Mouse (Mus musculus): Measurements from ENCODE around the gene Ace3.
"Not testable (repeated sequence)": the region's sequence is repeated elsewhere in the genome, so short reads cannot be mapped to it uniquely, and the experiment has no call there.

Ace3 gene

GRCm38 (mm10) chr11:105978634-105979033 is 15.8 kb upstream of the Ace3 start:
- DNase-seq (ENCODE audit: low spot score): no peak

GRCm38 (mm10) chr11:105984452-105984851 is 10.0 kb upstream of the Ace3 start:
- no peak for DNase-seq (ENCODE audit: low spot score)

DNA sequence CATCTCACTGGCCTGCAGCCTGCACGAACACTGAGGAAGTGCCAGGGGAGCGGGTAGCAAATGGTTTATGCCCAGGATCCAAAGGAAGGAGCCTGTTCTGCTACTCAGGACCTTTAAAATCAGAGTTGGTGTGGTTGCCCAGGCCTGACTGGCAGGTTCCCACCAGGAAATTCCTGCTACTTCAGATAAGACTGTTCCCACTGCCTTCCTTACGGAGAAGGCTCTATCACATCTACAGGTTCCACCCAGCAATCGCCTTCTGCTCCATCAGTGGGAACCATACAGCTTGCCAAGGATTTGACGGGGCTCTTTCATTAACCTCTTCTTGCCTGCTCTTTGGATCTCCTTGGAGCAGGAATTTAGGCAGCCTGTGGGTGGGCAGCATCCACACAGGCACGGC is 7.0 kb upstream of the Ace3 start:
- no peak for DNase-seq (ENCODE audit: low spot score)

GRCm38 (mm10) chr11:105989446-105989845 is 5.0 kb upstream of the Ace3 start:
- DNase-seq (ENCODE audit: low spot score): no peak

GRCm38 (mm10) chr11:105990231-105990630 is 4.2 kb upstream of the Ace3 start:
- no peak for DNase-seq (ENCODE audit: low spot score)

DNA sequence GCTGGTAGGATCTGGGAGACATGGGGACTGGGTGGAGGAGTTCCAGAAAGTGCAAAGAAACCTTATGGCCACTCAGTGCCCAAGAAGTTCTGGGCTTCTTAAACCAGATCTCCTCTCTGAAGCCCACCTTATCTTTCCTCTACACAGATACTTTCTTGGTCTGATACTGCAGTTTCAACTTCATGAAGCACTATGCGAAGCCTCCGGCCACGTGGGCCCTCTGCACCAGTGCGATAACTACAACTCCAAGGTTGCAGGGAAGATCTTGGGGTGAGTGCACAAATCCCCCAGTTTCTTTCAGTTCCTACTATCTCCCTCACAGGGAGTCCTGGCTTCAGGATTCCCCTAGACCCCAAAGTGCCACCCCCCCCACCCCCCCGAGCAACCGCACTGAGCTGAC is 5.6 kb downstream of the Ace3 start:
- no peak for DNase-seq (ENCODE audit: low spot score)

DNA sequence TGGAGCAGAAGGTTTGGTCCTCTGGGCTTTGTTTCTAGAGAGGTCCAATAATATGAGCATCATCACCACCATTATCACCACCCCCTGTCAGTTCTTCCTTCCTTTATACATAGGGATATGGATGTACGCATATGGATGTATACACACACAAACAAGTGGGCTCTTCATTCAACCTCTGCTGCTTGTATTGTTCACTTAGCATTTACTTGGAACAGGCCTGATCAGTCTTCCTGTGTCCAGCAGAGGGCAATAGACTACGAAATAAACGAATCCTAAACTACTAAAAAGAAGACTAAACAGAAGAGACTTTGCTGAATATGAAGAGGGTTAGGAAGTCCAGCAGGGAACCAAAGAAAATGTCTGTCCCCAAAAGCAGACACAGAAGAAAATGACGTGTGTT is 7.2 kb downstream of the Ace3 start:
- DNase-seq (ENCODE audit: low spot score): no peak

GRCm38 (mm10) chr11:106004576-106004975 is 10.1 kb downstream of the Ace3 start:
- no peak for DNase-seq (ENCODE audit: low spot score)

DNA sequence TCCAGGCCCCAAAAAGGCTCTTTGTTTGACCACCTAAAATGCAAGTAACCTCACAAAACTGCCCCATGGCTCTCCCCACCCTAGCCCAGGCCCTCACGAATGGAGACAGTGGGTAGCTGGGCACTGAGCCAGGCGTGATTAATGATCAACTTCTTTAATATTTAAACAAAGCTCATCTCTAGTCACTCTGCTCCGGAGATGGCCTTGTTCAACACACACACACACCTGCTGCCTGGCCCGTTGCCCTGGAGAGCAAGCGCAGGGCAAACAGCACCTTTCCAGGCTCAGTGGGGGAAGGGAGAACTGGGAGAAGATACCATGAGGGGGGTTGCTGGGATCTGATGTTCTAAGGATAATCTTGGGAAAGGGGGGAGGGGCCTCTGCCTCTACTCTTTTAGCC is 11.5 kb downstream of the Ace3 start:
- no peak for DNase-seq (ENCODE audit: low spot score)

GRCm38 (mm10) chr11:106007821-106008220 is 13.3 kb downstream of the Ace3 start, which contains the start of gene Kcnh6:
TSS of gene Kcnh6 (plus strand) at chr11:106008124.
- peak; percentile 51 for DNase-seq (ENCODE audit: low spot score)

GRCm38 (mm10) chr11:106012711-106013110 is 18.2 kb downstream of the Ace3 start:
- no peak for DNase-seq (ENCODE audit: low spot score)

DNA sequence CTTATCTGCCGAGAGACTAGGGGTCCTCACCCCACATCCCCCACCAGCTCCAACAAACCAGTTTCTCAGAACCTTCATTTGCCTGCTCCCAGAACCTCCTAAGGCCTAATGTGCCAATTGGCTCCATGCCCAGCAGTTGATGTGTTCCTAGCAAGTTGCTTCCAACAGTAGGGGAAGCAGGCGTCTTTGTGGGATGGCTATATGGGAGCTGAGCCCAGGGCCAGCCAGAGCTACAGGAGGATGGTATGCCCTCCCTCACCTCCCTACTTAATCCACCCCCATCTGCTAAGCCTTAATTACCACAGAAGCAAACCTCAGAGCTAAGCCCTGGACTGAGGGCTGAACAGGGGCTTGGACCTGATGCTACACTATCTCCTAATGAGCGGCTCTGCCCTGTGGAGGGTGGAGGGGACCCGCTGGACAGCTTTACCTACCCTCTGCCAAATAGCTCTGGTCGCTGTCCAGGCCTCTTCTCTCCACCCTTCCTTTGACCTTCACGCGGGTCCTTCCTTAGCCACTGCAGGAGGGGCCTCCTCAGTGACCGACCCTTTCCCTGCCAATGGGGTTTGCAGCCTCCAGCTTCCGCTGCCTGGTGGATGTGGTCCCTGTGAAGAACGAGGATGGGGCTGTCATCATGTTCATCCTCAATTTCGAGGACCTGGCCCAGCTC is 19.2 kb downstream of the Ace3 start:
- DNase-seq (ENCODE audit: low spot score): peak; percentile 14

GRCm38 (mm10) chr11:106016440-106016839 is 22.0 kb downstream of the Ace3 start:
- no peak for DNase-seq (ENCODE audit: low spot score)

DNA sequence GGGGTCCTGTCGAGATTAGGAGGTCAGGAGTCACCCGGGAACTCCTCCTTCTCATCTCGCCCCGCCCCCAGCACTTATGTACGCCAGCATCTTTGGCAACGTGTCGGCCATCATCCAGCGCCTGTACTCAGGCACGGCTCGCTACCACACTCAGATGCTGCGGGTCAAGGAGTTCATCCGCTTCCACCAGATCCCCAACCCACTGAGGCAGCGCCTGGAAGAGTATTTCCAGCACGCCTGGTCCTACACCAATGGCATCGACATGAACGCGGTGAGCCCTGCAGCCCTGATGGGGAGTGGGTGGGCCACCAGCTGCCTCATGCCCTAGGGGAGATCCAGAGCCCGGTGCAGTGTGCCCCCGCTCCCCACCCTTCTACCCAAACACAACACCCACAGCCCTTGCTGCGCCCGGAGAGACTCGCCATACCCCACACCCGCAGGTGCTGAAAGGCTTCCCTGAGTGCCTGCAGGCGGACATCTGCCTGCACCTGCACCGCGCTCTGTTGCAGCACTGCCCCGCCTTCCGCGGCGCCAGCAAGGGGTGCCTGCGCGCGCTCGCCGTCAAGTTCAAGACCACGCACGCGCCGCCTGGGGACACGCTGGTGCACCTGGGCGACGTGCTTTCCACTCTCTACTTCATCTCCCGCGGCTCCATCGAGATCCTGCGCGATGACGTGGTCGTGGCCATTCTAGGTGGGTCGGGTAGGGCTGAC is 25.7 kb downstream of the Ace3 start:
- DNase-seq (ENCODE audit: low spot score): no peak

GRCm38 (mm10) chr11:106025774-106026173 is 31.3 kb downstream of the Ace3 start:
- no peak for DNase-seq (ENCODE audit: low spot score)

- no peak for DNase-seq (ENCODE audit: low spot score)
Measured at GRCm38 (mm10) chr11:106026465-106027151, 32.1 kb downstream of the Ace3 start.

DNA sequence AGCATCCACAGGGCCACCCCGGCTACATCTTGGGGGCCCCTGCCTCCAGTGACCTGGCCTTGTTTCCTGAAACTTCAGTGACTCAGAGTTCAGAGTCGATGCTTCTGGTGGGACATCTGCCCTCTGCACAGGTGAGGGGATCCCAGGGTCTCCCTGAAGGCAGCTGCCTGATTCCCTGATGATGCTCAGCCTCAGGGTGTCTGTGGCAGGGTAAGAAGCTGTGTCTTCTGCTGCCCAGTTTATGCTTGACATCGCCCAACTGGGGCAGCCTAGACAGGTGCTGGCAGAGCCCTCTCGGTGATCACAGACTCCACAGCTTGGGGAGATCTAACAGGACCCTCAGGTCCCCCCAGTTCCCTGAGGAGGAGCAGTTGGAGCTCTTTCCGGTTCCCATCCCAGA is 33.1 kb downstream of the Ace3 start:
- DNase-seq (ENCODE audit: low spot score): no peak

- not testable (repeated sequence) for DNase-seq (ENCODE audit: low spot score)
Measured at GRCm38 (mm10) chr11:106032074-106032473, 37.6 kb downstream of the Ace3 start.

DNA sequence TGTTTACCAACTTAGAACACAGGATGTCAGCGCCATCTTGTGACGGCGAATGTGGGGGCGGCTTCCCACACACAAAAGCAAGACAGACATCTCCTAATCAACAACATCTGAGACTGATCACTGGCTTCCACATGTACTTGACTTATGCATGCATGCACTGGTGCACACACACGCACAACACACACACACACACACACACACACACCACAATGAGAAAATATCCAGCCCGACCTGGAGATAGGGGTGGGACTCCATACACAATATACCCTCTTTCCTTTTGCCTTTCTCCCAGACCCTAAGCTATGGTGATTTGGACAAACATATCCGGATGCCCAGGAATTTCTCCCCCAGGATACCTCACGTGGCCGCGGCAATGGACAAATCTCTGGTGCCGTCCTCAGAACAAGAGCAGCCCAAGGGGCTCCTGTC is 39.0 kb downstream of the Ace3 start:
- no peak for DNase-seq (ENCODE audit: low spot score)

DNA sequence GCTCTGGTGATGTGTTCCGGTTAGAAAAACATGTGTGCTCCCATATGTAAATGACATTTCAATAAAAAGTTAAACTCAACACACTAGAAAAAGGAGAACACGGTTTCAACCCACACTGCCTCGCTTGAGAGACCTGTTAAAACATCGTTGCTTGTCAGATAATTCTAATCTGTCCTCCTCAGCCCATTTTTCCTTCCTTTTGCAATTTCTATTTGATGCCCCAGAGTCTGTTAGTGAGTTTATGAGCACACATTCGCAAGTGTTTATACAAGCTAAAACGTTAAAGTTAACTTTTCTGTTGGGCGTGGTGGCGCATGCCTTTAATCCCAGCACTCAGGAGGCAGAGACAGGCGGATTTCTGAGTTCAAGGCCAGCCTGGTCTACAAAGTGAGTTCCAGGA is 40.5 kb downstream of the Ace3 start:
- DNase-seq (ENCODE audit: low spot score): no peak

DNA sequence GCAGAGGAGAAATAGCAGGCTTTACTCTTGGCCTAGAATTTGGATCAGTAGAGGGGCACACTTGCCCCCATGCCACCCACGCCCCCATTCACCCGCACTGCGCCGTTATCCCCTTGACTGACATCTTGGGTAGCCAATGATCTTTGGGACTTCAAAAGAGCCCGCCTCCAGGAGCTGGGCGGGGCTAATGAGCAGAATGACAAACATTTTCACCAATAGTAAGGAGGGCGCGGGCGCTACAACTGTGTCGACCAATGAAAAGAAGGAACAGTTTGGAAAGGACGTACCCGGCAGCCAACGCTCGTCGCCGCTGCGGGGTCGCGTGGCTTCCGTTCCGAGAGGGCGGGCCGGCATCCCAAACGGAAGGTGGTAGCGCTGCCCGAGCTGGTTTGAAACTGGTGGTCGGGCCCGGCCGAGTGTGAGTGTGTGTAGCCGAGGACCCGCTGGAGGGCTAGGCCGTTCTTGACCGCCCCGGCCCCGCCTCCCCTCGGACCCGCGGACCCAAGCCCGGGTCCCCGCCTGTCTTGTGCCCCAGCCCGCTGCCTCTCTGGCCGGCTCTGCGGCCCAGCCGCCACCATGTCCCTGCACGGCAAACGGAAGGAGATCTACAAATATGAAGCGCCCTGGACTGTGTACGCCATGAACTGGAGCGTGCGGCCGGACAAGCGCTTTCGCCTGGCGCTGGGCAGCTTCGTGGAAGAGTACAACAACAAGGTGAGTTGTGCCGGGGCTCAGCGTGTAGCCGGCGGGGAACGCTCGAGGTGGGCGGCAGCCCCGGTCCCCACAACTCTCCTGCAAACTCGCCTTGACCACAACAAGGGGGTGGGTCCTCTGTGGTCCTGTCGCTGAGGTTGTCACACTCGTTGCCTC is 42.3 kb downstream of the Ace3 start, which contains the start of gene Dcaf7:
Gene Dcaf7, plus strand, starts transcription at position 325 of the 870 bp plus-strand sequence.
- DNase-seq (ENCODE audit: low spot score): peak; percentile 98

DNA sequence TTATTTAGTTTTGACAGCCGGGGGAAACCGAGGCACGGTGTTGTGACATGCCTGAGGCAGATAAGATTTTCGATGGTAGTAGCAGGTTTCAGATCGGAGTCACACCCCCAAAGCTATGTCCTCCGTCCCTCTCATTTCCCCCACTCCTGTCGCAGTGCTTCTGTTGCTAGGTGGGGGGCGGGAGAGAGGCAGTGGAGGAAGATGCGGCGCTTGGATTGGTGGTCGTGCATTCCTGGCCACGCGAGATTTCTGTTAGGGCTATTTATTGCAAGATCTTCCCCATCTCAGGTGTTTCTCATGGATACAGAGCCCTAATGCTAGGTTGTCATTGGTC is 42.9 kb downstream of the Ace3 start:
- no peak for DNase-seq (ENCODE audit: low spot score)
